Mouse (Mus musculus) liver, adult 2 months (tissue): Measurements from ENCODE around the gene AI481877. TPM values are rescaled to one million over a fixed set of nuclear protein-coding genes. Genes with fewer than 3 reads are reported as not detected.

Experiments
- DNase-seq: peaks from one replicate; pipeline ENCODE4 v3.0.0-alpha.2; 2011; ENCODE audit warnings: low read depth, low spot score; ENCODE audit errors: extremely low read depth
- H3K27ac ChIP-seq: fragments of 200-500 bp; replicated peaks from 2 replicates; pipeline ENCODE4 v1.5.1; 2012; ENCODE audit warnings: low read depth, mild to moderate bottlenecking, control low read depth, inconsistent platforms, low read length; ENCODE audit not compliant: insufficient read depth
- H3K27me3 ChIP-seq: fragments of 200-500 bp; 2 replicates; pipeline ENCODE4 v1.6.1; 2012; ENCODE audit warnings: mild to moderate bottlenecking, moderate library complexity, low read length, inconsistent platforms; ENCODE audit not compliant: control insufficient read depth, insufficient read depth
- H3K36me3 ChIP-seq: fragments of 200-500 bp; 2 replicates; pipeline ENCODE4 v1.6.1; 2012; ENCODE audit warnings: low read length, inconsistent platforms; ENCODE audit not compliant: control insufficient read depth, insufficient read depth
- H3K4me1 ChIP-seq: fragments of 200-500 bp; 2 replicates; pipeline ENCODE4 v1.6.1; 2011; ENCODE audit warnings: low read length; ENCODE audit not compliant: control insufficient read depth, insufficient read depth
- H3K4me3 ChIP-seq: fragments of 200-500 bp; 2 replicates; pipeline ENCODE4 v1.5.1; 2011; ENCODE audit warnings: low read depth, mild to moderate bottlenecking, control low read depth, low read length, moderate library complexity; ENCODE audit not compliant: insufficient read depth
- H3K79me2 ChIP-seq: fragments of 200-500 bp; 2 replicates; pipeline ENCODE4 v1.6.1; 2012; ENCODE audit warnings: inconsistent platforms, mild to moderate bottlenecking, low read length, moderate library complexity; ENCODE audit not compliant: control insufficient read depth, insufficient read depth
- H3K9ac ChIP-seq: fragments of 200-500 bp; 2 replicates; pipeline ENCODE4 v1.6.1; 2012; ENCODE audit warnings: low read depth, mild to moderate bottlenecking, control low read depth, inconsistent platforms, low read length
- CTCF ChIP-seq: fragments of 200-500 bp; IDR thresholded peaks from 2 replicates; pipeline ENCODE4 v1.5.1; 2011; ENCODE audit warnings: low read depth, low read length, control low read depth
- POLR2A ChIP-seq: fragments of 200-500 bp; IDR thresholded peaks from 2 replicates; pipeline ENCODE4 v1.6.1; 2011; ENCODE audit warnings: low read length, control low read depth; ENCODE audit not compliant: insufficient read depth; ENCODE audit errors: extremely low read depth
- WGBS: fragments of 180-500 bp; shearing (Covaris S2); methylation state at CpG from one replicate; pipeline ENCODE4 v1.1.7; 2018; 5-methylcytosine and 5-hydroxymethylcytosine counted together
- polyA plus RNA-seq: library from polyadenylated mRNA; depleted of rRNA; stranded (reverse); fragments of >200 nt; gene quantifications from 2 replicates; pipeline ENCODE4 v1.2.3, GENCODE M21; 2012
- total RNA-seq: library from RNA; depleted of rRNA; stranded (reverse); fragments of >200 nt; gene quantifications from 2 replicates; pipeline ENCODE4 v1.2.3, GENCODE M21; 2014

The AI481877 gene
- total and polyA plus RNA-seq, 2 experiments = not detected

DNA sequence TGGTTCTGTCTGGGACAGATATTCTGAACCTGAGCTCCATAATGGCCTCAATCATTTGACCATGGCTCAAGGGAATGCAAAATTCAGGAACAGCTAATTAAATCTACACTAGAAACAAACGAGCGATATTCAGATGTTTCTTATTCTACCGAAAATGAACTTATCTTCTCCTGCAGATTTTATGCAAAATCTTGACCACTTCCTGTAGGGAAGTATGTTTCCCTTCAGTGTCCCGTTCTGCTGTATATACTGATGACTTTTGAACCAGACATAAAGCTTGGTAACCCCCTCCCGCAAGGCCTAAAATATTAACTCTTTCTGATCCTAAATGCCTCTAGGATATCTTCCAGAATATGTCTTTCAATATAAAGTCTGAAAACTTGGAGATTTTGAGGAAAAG lies 12.1 kb upstream of the AI481877 start:
- no peak for DNase-seq
- no peaks in the 10 kb centered on the region for H3K4me1 ChIP-seq
- no peaks in the 10 kb centered on the region for H3K27me3 ChIP-seq
- no peak overlapping the region for H3K9ac ChIP-seq
- H3K27ac ChIP-seq = no peak overlapping the region
- no peak overlapping the region for H3K4me3 ChIP-seq
- H3K36me3 ChIP-seq = no peaks in the 10 kb centered on the region
- TF ChIP-seq POLR2A = no peak
- TF ChIP-seq CTCF = no peak
- no peaks in the 10 kb centered on the region for H3K79me2 ChIP-seq
- 57% methylated on average over 5 of the region's 5 CpGs for WGBS

DNA sequence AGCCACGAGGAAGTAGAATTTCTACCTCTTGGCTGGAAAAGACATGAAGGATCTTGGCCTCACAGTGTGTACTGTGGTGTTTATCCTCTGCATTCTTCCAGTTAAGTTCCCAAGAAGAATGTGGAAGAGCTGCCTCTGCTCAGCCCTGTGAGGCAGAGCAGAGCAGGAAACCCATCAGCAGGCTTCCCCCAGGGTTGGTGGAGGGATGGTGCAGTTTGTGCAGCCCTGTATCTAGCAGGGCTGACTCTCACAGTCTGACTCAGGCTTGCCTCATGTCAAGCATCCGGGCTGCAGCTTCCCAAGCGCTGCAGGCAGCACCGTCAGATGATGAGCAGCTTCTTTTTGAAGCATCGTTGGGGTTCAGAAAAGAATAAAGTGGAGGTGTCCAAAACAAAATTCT lies 10.3 kb upstream of the AI481877 start:
- H3K4me3 ChIP-seq = no peak overlapping the region

DNA sequence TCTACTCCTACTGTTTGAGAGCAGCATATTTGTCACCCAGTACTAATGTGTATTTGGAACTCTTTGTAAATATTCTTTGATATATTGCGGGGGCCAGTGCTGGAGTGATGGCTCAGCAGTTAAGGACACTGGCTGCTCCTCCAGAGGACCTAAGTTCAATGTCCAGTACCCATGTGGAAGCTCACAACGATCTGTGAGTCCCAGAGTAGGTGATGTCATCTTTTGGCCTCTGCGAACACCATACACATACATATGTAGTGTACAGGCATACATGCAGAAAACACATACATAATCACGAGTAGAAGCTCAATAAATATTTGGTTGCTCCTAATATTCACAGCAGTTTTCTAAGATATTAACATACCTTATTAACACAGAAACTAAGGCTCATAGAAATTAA lies 9.8 kb downstream of the AI481877 start:
- Histone ChIP-seq H3K36me3 (no peaks in the 10 kb centered on the region), H3K27me3 (no peaks in the 10 kb centered on the region), H3K4me3 (no peak overlapping the region), H3K27ac (no peak overlapping the region), H3K4me1 (no peaks in the 10 kb centered on the region), H3K79me2 (no peaks in the 10 kb centered on the region), H3K9ac (no peak overlapping the region)
- TF ChIP-seq CTCF (no peak), POLR2A (no peak)
- DNase-seq = no peak
- WGBS = 58% methylated on average over 4 of the region's 4 CpGs

More for the DNA sequence above, 10.3 kb upstream of the AI481877 start:
- Histone ChIP-seq H3K4me1 (no peaks in the 10 kb centered on the region), H3K27ac (no peak overlapping the region), H3K27me3 (no peaks in the 10 kb centered on the region), H3K9ac (no peak overlapping the region), H3K79me2 (no peaks in the 10 kb centered on the region), H3K36me3 (no peaks in the 10 kb centered on the region)
- 74% methylated on average over 5 of the region's 5 CpGs for WGBS
- no peak for DNase-seq
- no peak for TF ChIP-seq CTCF
- TF ChIP-seq POLR2A = no peak

DNA sequence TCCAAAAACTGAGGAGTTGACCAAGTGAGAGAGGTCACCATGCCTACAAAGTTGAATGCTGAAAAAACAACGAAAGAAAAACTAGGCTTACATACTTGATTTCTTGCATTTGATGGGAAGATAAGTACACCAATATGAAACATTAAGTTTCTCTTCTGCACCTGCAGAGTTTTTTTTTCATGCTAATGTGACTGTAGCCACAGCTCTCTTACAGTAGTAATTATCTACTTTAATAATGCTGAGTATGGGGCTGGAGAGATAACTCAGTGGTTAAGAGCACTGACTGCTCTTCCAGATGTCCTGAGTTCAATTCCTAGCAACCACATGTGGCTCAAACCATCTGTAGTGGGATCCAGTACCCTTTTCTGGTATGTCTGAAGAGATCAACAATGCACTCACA lies 13.7 kb downstream of the AI481877 start:
- WGBS = 75% methylated on average over 1 of the region's 1 CpGs
- Histone ChIP-seq H3K79me2 (no peaks in the 10 kb centered on the region), H3K4me3 (no peak overlapping the region), H3K27me3 (no peaks in the 10 kb centered on the region), H3K4me1 (no peaks in the 10 kb centered on the region), H3K27ac (no peak overlapping the region), H3K36me3 (no peaks in the 10 kb centered on the region), H3K9ac (no peak overlapping the region)
- no peak for DNase-seq
- TF ChIP-seq POLR2A (no peak), CTCF (no peak)

DNA sequence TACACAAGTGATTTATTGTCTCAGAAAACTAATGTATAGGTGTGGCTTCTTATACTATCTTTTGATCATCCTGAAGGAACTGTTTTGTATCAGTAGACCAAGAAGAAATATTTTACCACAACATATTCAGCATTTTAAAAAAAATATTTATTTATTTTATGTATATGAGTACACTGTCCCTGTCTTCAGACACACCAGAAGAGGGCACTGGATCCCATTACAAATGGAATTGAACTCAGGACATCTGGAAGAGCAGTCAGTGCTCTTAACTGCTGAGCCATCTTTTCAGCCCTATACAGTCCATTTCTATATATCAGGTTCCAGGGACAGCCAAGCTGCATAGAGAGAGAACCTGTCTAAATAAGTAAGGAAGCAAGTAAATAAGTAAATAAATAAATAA lies 15.2 kb downstream of the AI481877 start:
- no peak overlapping the region for H3K27ac ChIP-seq
- no peaks in the 10 kb centered on the region for H3K27me3 ChIP-seq
- H3K9ac ChIP-seq = no peak overlapping the region
- no peaks in the 10 kb centered on the region for H3K4me1 ChIP-seq
- H3K4me3 ChIP-seq = no peak overlapping the region
- no peak for DNase-seq
- no peak for TF ChIP-seq POLR2A
- TF ChIP-seq CTCF = no peak
- no peaks in the 10 kb centered on the region for H3K36me3 ChIP-seq
- H3K79me2 ChIP-seq = no peaks in the 10 kb centered on the region

DNA sequence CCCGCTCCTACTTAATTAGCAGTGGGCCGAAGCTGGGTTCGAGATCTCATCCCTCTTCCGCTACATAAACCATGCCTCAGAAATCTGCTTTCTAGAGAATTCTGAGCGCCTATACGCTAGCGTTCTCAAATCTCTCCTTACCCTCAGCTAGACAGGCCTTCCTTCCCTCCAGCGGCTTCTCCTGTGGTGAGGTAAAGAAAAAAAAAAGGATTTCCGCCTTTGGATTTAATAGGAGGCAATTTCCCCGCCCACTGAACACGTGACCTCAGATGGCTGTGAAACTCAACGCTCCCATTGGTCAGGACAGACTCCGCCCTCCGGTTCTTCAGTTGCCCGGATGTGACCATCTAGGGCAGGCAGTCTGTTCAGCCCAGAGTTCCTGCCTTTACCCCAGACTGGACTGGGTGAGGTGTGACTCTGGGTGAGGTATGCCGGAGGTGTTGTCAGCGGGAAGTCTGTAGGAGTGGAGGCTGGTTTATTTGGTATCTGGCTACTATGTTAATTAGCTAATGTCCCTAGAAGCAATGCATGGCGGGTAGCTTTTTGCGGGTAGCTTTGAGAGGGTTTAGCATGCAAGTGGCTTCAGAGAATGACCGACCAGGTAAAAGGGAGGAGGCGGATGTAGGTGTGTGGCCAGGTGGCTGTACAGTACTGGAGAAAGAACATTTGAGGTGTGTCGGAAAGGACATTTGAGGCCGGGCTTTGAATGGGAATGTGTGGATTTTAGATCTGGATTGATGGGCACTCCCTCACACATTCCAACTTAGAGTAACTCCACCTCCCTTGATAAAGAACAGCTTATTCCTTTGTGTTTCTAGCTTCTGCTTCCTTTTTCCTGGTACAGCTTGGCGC lies 20.9 kb downstream of the AI481877 start:
- WGBS = 95% methylated on average over 24 of the region's 24 CpGs
- DNase-seq = no peak
- H3K4me3 ChIP-seq = no peak overlapping the region
- no peaks in the 10 kb centered on the region for H3K27me3 ChIP-seq
- TF ChIP-seq CTCF (no peak), POLR2A (no peak)
- H3K79me2 ChIP-seq = no peaks in the 10 kb centered on the region
- H3K4me1 ChIP-seq = no peaks in the 10 kb centered on the region
- H3K9ac ChIP-seq = no peak overlapping the region
- no peaks in the 10 kb centered on the region for H3K36me3 ChIP-seq
- no peak overlapping the region for H3K27ac ChIP-seq
